Mouse (Mus musculus) ES-Bruce4 (cell line): ENCODE measurements at regions not wholly inside any gene's neighbourhood (a gene's known extent, or its start where the extent isn't known, plus 50 kb on each side); places are given as distances from the start of the nearest gene placed in this dataset.

ENCODE experiments used
- H3K27ac ChIP-seq: 2 replicates; pipeline ENCODE4 v1.5.1; 2012; ENCODE audit warnings: low read length, inconsistent platforms; ENCODE audit not compliant: insufficient read depth
- H3K27me3 ChIP-seq: 2 replicates; pipeline ENCODE4 v1.6.1; 2012; ENCODE audit warnings: mild to moderate bottlenecking, low read length, inconsistent platforms; ENCODE audit not compliant: control insufficient read depth, poor library complexity, insufficient read depth, severe bottlenecking
- H3K36me3 ChIP-seq: 2 replicates; pipeline ENCODE4 v1.6.1; 2012; ENCODE audit warnings: inconsistent platforms, mild to moderate bottlenecking, low read length, moderate library complexity; ENCODE audit not compliant: control insufficient read depth, poor library complexity, insufficient read depth, severe bottlenecking
- H3K4me1 ChIP-seq: one replicate; pipeline ENCODE4 v1.8.1; 2011; ENCODE audit warnings: low read length; ENCODE audit not compliant: control insufficient read depth, insufficient read depth
- H3K4me3 ChIP-seq: 2 replicates; pipeline ENCODE4 v1.5.1; 2011; ENCODE audit warnings: low read depth, mild to moderate bottlenecking, low read length
- H3K9ac ChIP-seq: 2 replicates; pipeline ENCODE4 v1.6.1; 2012; ENCODE audit warnings: low read depth, mild to moderate bottlenecking, inconsistent platforms; ENCODE audit not compliant: poor library complexity, severe bottlenecking
- H3K9me3 ChIP-seq: replicated peaks from 2 replicates; pipeline ENCODE4 v1.6.1; 2012; ENCODE audit warnings: mild to moderate bottlenecking, low read length, inconsistent platforms; ENCODE audit not compliant: control insufficient read depth, poor library complexity, insufficient read depth, severe bottlenecking
- CTCF ChIP-seq: IDR thresholded peaks from one replicate; pipeline ENCODE4 v1.8.1; 2011; ENCODE audit warnings: low read depth, low read length
- EP300 ChIP-seq: IDR thresholded peaks from 2 replicates; pipeline ENCODE4 v1.6.1; 2011; ENCODE audit warnings: low read depth, low read length; ENCODE audit not compliant: insufficient read depth
- POLR2A ChIP-seq: IDR thresholded peaks from one replicate; pipeline ENCODE4 v1.8.1; 2011; ENCODE audit warnings: low read length; ENCODE audit not compliant: insufficient read depth

DNA sequence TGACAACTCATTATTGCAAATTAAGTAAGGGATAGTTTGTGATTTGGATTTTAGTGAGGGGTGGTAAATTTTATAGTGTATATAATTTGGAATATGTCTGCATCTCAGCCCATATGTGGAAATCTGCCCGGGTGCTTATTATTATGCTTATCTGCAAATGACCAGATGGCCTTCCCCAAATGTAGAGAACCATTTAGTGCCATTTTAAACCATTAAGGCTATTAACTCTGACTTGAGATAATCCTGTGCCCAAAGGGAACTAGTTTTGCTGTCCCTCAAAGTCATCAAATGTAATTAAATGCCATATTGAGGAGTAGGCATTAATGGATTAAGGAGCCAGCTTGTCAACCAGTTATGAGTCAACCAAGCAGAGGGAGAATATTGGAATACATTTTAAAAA lies 230.7 kb downstream of the Icos start:
- Histone ChIP-seq H3K27me3 (no peaks in the 10 kb centered on the region), H3K4me1 (no peaks in the 10 kb centered on the region), H3K27ac (no peak overlapping the region), H3K4me3 (no peak overlapping the region), H3K9me3 (0 out of 2 replicates have a peak, but pooled peaks cover 3% of the 10 kb centered on the region), H3K36me3 (no peaks in the 10 kb centered on the region), H3K9ac (no peak overlapping the region)
- TF ChIP-seq POLR2A (no peak), CTCF (no peak), EP300 (no peak)

DNA sequence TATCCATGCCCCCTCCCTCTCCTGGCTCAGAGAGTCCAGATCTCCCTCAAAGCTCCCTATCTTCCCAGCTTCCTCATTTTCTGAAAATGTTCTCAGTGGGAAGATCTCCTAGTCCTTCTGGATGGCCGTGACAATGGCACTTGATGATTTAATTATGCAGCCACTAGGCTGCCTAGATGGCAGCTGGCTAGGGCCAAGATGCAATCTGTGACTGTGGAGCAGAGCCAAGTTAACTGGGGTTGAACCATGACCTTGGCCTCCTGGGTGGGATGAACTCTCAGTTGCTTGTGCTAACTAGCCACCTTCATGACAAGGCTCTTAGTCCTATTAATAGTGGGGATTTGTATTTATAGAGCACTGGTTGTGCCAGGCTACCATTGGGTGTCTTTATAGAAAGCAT lies 243.4 kb downstream of the Icos start:
- no peaks in the 10 kb centered on the region for H3K9me3 ChIP-seq
- TF ChIP-seq EP300 (no peak), POLR2A (no peak), CTCF (no peak)

DNA sequence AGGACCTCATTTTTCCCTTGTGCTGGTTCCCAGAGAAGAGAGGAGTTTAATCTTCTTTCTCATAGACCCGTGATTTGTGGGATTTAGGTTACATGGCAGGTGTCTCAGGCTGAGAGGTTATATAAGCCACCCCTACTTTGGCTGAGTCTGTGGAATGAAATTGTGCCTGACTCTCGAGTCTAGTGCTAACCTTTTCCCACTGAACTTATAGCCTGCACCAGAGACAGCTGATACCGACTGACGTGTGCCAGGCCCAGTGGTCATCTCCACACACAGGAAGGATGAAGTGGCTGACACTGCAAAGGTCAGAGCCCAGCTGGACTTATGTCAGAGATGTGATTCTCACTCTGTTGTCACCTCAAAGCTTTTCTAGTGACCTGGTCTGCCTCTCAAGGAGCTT lies 251.2 kb downstream of the Icos start:
- Histone ChIP-seq H3K9ac (no peak overlapping the region), H3K9me3 (no peaks in the 10 kb centered on the region), H3K27me3 (no peaks in the 10 kb centered on the region), H3K4me3 (no peak overlapping the region), H3K36me3 (no peaks in the 10 kb centered on the region), H3K4me1 (no peaks in the 10 kb centered on the region), H3K27ac (no peak overlapping the region)
- no peak for TF ChIP-seq EP300
- TF ChIP-seq CTCF, result no peak
- no peak for TF ChIP-seq POLR2A

More for the DNA sequence above, 243.4 kb downstream of the Icos start:
- Histone ChIP-seq H3K9ac (no peak overlapping the region), H3K4me3 (no peak overlapping the region), H3K4me1 (no peaks in the 10 kb centered on the region), H3K27me3 (no peaks in the 10 kb centered on the region), H3K36me3 (no peaks in the 10 kb centered on the region), H3K27ac (no peak overlapping the region)

DNA sequence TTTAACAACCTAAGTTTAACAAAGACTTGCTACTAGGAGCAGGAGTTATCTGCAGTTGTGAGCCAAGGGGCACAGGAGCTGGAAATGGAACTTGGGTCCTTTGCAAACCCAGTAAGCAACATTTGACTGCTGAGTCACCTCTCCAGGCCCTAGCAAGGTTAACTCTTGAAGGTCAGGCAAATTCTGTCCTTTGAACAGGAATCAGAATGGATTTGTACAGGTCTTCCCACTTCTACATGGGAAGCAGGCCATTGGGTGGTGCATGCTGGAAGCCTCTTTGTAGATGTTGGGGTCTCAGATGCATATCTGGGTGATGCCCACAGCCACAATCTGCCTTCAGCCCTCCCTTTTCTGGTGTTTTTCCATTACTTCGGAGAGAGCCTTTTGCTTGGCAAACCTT lies 255.3 kb downstream of the Icos start:
- H3K4me1 ChIP-seq, result no peaks in the 10 kb centered on the region
- no peak overlapping the region for H3K9ac ChIP-seq
- no peaks in the 10 kb centered on the region for H3K9me3 ChIP-seq
- H3K27me3 ChIP-seq, result no peaks in the 10 kb centered on the region
- no peak overlapping the region for H3K27ac ChIP-seq
- no peak overlapping the region for H3K4me3 ChIP-seq
- TF ChIP-seq EP300, result no peak
- no peak for TF ChIP-seq CTCF
- TF ChIP-seq POLR2A, result no peak
- H3K36me3 ChIP-seq, result no peaks in the 10 kb centered on the region

DNA sequence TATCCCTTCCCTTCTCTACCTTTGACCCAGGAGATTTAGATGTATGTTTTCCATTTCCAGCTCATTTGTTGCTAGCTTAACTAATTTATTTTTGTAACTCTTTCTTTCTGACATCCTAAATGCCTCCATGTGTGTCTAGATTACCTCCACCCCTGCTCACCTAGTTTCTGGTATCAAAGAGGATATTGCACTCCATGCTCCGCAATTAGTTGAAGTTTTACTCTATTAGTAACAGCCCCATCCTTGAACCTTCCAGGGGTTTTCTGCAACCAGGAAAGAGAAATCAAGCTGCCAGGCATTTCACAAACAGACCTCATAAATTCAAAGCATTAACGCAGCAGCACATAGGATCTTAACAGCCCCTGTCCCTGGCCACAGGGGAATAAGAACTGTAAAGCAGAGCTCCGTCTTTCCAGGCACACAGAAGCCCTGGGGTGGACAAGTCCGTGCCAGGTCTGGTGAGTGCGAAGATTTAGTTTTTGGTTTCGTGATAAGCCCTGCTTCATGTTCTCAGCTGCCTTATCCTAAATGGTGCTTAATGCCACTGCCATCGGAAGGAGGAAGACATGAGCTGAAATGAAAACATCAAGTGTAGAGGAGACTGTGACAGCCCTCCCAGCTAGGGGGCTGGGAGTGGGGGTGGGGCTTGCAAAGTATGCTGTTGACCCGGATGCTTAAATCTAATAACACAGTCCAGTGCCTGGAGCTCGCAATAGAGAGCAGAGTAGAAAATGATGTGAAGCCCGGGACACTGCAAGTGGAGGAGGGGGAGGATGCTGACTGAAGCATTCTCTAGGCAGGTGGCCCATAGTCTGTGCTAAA lies 256.0 kb downstream of the Icos start:
- no peak overlapping the region for H3K27ac ChIP-seq
- no peaks in the 10 kb centered on the region for H3K4me1 ChIP-seq
- no peak for TF ChIP-seq POLR2A
- no peak for TF ChIP-seq EP300
- no peak for TF ChIP-seq CTCF
- H3K4me3 ChIP-seq, result no peak overlapping the region
- no peaks in the 10 kb centered on the region for H3K9me3 ChIP-seq
- H3K36me3 ChIP-seq, result no peaks in the 10 kb centered on the region
- H3K9ac ChIP-seq, result no peak overlapping the region
- H3K27me3 ChIP-seq, result no peaks in the 10 kb centered on the region

DNA sequence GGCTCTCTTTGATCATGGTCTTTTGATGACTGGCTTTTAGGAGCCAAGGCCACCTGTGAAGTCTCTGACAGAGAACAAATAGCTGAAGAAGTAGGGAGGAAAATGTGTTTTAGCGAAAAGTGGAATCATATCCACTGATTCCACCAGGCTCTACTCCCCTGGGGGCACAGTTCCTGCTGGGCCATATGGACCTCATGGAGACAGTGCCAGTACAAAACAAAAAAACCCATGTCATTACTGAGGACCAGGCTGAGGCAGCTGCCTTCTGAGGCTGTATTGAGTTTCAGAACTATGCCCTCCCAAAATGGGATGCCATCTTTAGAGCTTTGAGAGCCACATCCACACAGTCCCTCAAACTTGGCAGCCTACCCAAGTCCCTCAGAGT lies 256.6 kb downstream of the Icos start:
- Histone ChIP-seq H3K36me3 (no peaks in the 10 kb centered on the region), H3K4me1 (no peaks in the 10 kb centered on the region), H3K9me3 (no peaks in the 10 kb centered on the region), H3K4me3 (no peak overlapping the region), H3K9ac (no peak overlapping the region), H3K27me3 (no peaks in the 10 kb centered on the region), H3K27ac (no peak overlapping the region)
- TF ChIP-seq EP300 (no peak), POLR2A (no peak), CTCF (no peak)
